Mouse (Mus musculus): ENCODE results near the gene Mab21l2. TPM values are rescaled to one million over a fixed set of nuclear protein-coding genes. Genes with fewer than 3 reads are reported as not detected.

Gene Mab21l2
- total and polyA plus RNA-seq, 2 experiments from 2014 or later = 93.4 to 112 TPM

DNA sequence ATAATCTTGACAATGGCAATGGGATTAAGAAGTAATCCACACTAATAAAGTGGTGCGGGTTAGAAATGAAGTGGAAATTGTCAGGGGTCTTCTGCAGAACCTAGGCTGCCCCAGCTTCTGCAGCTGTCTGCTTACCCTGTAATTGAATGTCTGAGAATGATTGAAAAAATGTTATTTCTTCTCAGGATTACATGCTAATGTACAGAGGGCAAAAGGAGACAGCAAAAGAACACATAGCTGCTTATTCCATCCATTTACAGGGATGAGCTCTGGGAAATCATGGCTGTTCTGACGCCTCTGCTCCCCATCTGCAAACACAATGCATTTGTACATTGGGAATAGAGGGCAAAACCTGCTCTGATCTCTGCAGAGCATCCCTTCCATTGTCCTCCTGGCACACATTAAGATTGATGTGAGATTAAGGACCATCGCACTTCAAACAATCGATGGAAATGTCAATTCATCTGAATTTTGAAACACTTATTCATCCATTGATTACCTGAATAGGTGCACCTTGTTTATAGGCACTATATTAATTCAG lies 7.3 kb downstream of the Mab21l2 start:
- no peaks in the 10 kb centered on the region for H3K4me1 ChIP-seq (ENCODE audit: insufficient read depth, low read length)
- H3K9me3 ChIP-seq (ENCODE audit: low read length) = no peaks in the 10 kb centered on the region
- no peak for DNase-seq (ENCODE audit: low spot score)
- no peak for TF ChIP-seq CTCF (IDR thresholded peaks at IDR 0.05; ENCODE audit: low read depth)
- H3K4me3 ChIP-seq (ENCODE audit: low read length) = peak overlapping the region; percentile 18
- ATAC-seq = no peak
- 47% methylated on average over 4 of the region's 4 CpGs for WGBS
- no peaks in the 10 kb centered on the region for H3K27me3 ChIP-seq (ENCODE audit: insufficient read depth, low read length)
- peak overlapping the region; percentile 49 for H3K4me2 ChIP-seq (ENCODE audit: low read depth, low read length)
- H3K27ac ChIP-seq = peak overlapping the region; percentile 42; the same call in 1 of the 2 replicates
- H3K36me3 ChIP-seq (ENCODE audit: insufficient read depth, low read length) = no peaks in the 10 kb centered on the region
- no peak overlapping the region for H3K9ac ChIP-seq (replicated peaks; ENCODE audit: low read length)

DNA sequence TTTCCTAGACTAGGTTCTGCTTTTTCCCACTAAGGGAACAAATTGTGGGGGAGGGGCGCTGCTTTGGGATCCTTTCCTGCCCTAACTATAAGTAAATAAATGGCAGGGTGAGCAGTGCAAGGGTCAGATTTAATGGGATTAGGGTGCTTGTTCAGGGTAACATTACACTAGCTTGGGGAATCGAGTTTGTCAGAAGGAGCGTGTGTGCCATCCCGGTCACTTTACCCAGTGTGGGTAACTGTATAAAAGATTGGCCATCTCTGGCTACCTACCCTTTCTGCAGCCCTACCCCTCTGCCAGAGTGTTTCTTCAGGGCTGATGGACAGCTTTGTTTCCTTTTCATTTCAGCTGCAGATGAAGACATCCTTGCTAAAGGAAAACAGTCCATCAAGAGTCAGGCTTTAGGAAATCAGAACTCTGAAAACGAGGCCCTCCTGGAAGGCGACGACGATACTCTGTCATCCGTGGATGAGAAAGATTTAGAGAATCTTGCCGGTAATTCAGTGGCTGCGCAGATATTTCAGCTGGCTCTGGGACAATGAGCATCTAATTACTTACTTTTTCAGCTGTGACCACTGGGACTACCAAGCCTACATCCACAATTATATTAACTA lies 8.8 kb downstream of the Mab21l2 start:
- H3K4me2 ChIP-seq (ENCODE audit: low read depth, low read length) = peak overlapping the region; percentile 38
- TF ChIP-seq CTCF (IDR thresholded peaks at IDR 0.05; ENCODE audit: low read depth) = no peak
- no peak for DNase-seq (ENCODE audit: low spot score)
- no peaks in the 10 kb centered on the region for H3K36me3 ChIP-seq (ENCODE audit: insufficient read depth, low read length)
- 0 out of 2 replicates have a peak, but pooled peaks have one; percentile 32 for ATAC-seq
- H3K9ac ChIP-seq (replicated peaks; ENCODE audit: low read length) = peak overlapping the region; percentile 33; the same call in 1 of the 2 replicates
- 0 out of 2 replicates have a peak overlapping the region, but pooled peaks have one; percentile 4 for H3K4me3 ChIP-seq (ENCODE audit: low read length)
- H3K4me1 ChIP-seq (ENCODE audit: insufficient read depth, low read length) = no peaks in the 10 kb centered on the region
- 38% methylated on average over 11 of the region's 11 CpGs for WGBS
- no peaks in the 10 kb centered on the region for H3K27me3 ChIP-seq (ENCODE audit: insufficient read depth, low read length)
- peak overlapping the region; percentile 42 for H3K27ac ChIP-seq
- no peaks in the 10 kb centered on the region for H3K9me3 ChIP-seq (ENCODE audit: low read length)

DNA sequence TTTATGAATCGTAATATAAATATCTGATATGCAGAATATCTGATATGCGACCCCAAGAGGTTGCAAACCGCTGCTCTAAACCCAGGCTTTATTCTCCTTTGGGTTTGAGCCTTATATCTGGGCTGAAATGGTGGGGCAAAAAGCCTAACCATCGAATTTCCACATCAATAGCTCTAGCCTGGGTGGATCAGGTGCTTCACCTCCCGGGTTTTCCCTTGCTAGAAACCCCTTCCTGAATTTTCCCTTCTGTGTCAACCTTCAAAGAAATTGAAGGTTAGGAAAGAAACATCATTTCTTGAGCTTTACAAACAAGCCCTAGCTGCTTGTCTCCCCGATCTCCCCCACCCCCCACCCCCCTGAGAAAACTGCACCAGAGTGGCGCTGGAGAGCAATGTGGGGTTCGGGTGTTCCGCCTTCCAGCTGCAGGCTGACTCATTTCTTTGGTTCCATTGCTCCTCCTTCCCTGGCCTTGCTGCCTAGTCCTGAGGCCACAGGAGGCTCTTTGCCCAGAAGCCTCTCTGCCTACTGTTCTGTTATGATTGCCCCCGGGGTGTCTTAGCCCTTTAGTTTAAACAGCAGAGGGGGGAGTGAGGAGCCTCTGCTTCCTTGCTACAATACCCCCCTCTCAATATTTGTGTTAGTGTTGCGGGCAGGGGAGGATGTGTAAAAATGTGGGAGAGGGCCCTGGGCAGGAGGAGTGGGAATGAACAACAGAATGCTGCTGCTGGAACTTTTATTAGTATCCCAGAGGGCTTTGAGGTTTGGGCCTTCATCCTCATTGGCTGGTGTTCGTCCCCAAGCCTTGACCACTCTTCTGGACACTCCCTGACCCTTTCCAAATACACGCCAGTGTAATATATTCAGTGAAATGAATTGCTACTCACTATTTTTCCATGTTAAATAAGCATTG lies 9.5 kb downstream of the Mab21l2 start:
- H3K27ac ChIP-seq = peak overlapping the region; percentile 42; the same call in 1 of the 2 replicates
- no peaks in the 10 kb centered on the region for H3K9me3 ChIP-seq (ENCODE audit: low read length)
- peak overlapping the region; percentile 38 for H3K4me2 ChIP-seq (ENCODE audit: low read depth, low read length)
- H3K27me3 ChIP-seq (ENCODE audit: insufficient read depth, low read length) = no peaks in the 10 kb centered on the region
- no peak overlapping the region for H3K4me3 ChIP-seq (ENCODE audit: low read length)
- ATAC-seq (peak; percentile 58; the same call in 1 of the 2 replicates), DNase-seq (ENCODE audit: low spot score) (peak; percentile 53)
- TF ChIP-seq CTCF (IDR thresholded peaks at IDR 0.05; ENCODE audit: low read depth) = peak; percentile 21; the same call in 1 of the 2 replicates
- WGBS = 26% methylated on average over 13 of the region's 13 CpGs
- no peaks in the 10 kb centered on the region for H3K36me3 ChIP-seq (ENCODE audit: insufficient read depth, low read length)
- no peaks in the 10 kb centered on the region for H3K4me1 ChIP-seq (ENCODE audit: insufficient read depth, low read length)
- H3K9ac ChIP-seq (replicated peaks; ENCODE audit: low read length) = no peak overlapping the region

DNA sequence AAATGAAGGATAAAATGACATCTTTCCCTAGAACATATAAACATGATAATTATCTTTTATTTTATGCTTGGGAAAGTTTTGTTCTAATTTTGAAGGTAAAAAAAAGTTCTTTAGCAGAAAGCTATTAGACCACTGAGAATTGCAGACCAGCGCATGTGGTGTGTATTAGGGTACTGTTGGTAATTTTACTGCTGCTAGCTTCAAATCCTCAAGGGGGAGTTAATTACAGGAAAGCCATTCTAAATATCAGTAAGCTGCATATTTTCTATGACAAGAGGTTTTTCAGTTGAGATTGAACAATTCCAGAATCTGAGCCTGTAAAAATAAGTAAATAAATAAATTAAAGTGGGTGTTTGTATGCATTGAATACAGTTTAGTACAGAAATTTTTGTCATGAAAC lies 11.7 kb downstream of the Mab21l2 start:
- TF ChIP-seq CTCF (IDR thresholded peaks at IDR 0.05; ENCODE audit: low read depth) = no peak
- Histone ChIP-seq H3K36me3 (ENCODE audit: insufficient read depth, low read length) (no peaks in the 10 kb centered on the region), H3K27ac (no peak overlapping the region), H3K4me3 (ENCODE audit: low read length) (no peak overlapping the region), H3K4me1 (ENCODE audit: insufficient read depth, low read length) (no peaks in the 10 kb centered on the region), H3K4me2 (ENCODE audit: low read depth, low read length) (no peak overlapping the region), H3K9me3 (ENCODE audit: low read length) (no peaks in the 10 kb centered on the region), H3K9ac (replicated peaks; ENCODE audit: low read length) (no peak overlapping the region), H3K27me3 (ENCODE audit: insufficient read depth, low read length) (no peaks in the 10 kb centered on the region)
- DNase-seq (ENCODE audit: low spot score) = no peak
- 79% methylated on average over 1 of the region's 1 CpGs for WGBS
- ATAC-seq = no peak

DNA sequence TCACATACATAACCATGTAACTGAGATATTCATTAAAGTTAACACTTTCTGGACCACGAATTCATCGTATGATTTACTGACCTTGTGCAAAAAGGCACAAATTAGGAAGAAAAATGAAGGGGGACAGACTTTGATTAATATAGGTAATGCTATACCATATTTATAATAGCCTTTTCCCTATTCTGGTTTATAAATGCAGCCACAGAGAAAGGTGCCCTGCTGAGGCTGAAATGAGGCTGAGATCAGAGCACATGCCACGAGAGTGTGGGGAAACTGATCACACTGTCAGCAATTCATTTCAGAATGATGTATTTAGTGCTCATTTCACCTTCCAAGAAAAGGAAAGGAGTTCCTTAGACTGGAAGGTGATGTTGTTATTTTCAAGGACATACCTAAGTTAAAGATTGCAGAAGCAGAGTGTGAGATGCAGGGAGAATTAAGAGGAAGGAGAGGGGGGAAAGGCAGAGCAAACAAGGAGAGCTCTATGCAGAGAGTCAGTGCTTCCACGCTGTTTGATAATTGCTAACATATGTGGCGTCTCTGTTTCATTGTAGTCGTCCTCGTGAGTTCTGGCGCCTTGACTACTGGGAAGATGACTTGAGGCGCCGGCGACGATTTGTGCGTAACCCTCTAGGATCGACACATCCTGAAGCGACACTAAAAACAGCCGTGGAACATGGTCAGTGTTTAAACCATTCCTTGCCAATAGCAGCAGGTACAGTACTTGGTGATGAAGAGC lies 16.7 kb downstream of the Mab21l2 start:
- H3K27ac ChIP-seq = no peak overlapping the region
- no peaks in the 10 kb centered on the region for H3K9me3 ChIP-seq (ENCODE audit: low read length)
- H3K4me2 ChIP-seq (ENCODE audit: low read depth, low read length) = no peak overlapping the region
- TF ChIP-seq CTCF (IDR thresholded peaks at IDR 0.05; ENCODE audit: low read depth) = no peak
- DNase-seq (ENCODE audit: low spot score) = no peak
- H3K4me1 ChIP-seq (ENCODE audit: insufficient read depth, low read length) = no peaks in the 10 kb centered on the region
- H3K4me3 ChIP-seq (ENCODE audit: low read length) = no peak overlapping the region
- ATAC-seq = no peak
- 44% methylated on average over 16 of the region's 16 CpGs for WGBS
- no peaks in the 10 kb centered on the region for H3K36me3 ChIP-seq (ENCODE audit: insufficient read depth, low read length)
- no peaks in the 10 kb centered on the region for H3K27me3 ChIP-seq (ENCODE audit: insufficient read depth, low read length)
- no peak overlapping the region for H3K9ac ChIP-seq (replicated peaks; ENCODE audit: low read length)

DNA sequence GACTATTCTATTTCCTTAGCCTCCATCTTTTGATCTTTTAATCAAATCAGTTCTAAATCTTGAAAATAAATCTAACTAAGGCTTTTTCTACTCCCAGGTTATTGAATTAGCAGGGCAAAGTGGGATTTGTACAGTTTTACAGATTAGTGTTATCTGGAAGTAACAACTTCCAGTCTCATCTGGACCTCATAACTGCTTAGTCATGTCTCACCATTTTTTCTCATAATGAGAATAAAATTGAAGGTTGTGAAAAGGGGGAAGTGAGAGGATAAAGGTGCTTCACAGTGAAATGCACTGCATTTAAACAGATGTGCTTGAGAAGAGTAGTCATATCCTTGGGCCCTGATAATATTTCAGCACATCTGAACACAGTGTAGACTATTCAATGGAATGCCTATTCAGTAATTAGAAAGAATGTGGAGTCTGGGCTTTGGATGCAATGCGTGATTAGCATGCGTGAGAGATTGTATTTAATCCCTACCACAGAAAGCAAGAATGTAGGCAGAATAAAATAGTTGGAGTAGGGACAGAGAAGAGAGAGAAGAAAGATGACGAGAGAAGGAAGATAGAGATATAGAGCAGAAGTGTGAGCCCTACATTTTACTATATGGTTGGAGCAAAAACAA lies 25.4 kb downstream of the Mab21l2 start:
- no peaks in the 10 kb centered on the region for H3K27me3 ChIP-seq (ENCODE audit: insufficient read depth, low read length)
- ATAC-seq (no peak), DNase-seq (ENCODE audit: low spot score) (no peak)
- 70% methylated on average over 3 of the region's 3 CpGs for WGBS
- no peak overlapping the region for H3K4me3 ChIP-seq (ENCODE audit: low read length)
- no peak for TF ChIP-seq CTCF (IDR thresholded peaks at IDR 0.05; ENCODE audit: low read depth)
- no peak overlapping the region for H3K27ac ChIP-seq
- no peaks in the 10 kb centered on the region for H3K36me3 ChIP-seq (ENCODE audit: insufficient read depth, low read length)
- no peaks in the 10 kb centered on the region for H3K9me3 ChIP-seq (ENCODE audit: low read length)
- H3K4me1 ChIP-seq (ENCODE audit: insufficient read depth, low read length) = no peaks in the 10 kb centered on the region
- H3K9ac ChIP-seq (replicated peaks; ENCODE audit: low read length) = no peak overlapping the region
- no peak overlapping the region for H3K4me2 ChIP-seq (ENCODE audit: low read depth, low read length)
